30 mouse cellular contexts compared by ENCODE assay signal in the genomic region with DNA sequence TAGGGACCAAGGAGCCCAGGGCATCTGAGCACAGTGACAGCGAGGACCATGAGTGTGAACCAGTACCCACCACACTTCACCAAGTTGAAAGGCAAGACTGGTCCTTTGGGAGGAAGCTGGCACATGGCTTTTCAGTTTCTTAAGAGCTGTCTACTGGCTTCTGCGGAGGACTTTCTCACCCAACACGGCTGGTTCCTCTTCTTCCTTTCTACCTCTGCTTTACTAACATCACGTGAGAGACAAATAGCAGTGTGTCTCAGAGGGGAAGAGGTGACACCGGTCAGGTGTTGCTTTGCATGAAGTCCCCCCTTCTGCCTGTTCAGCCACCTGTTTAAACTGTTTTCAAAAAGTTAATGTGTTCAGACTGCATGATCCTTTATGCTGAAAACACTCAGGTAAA. TPM values are rescaled to one million over a fixed set of nuclear protein-coding genes. Genes with fewer than 3 reads are reported as not detected.
DNase-seq lines count a peak whose midpoint lies in the region; ATAC-seq and TF ChIP-seq lines count a peak whose summit lies in the region.
"Had no signal": no experiment of that assay in that cellular context is flagged by ENCODE, and none has a peak within 500 bp of the region (broad histone marks: within the 10 kb centered on the region; RNA-seq: fewer than 3 reads in every experiment).

No protein-coding gene starts in this region.

- no peak for TF ChIP-seq EP300 in liver, postnatal 0 days (IDR thresholded peaks at IDR 0.05; ENCODE audit: low read depth)

- H3K27me3 ChIP-seq in liver, postnatal 0 days (ENCODE audit: insufficient read depth, low read length) = no peaks in the 10 kb centered on the region
- no peaks in the 10 kb centered on the region for H3K27me3 ChIP-seq in forebrain, embryonic 10.5 days (ENCODE audit: poor library complexity, severe bottlenecking)
- no peaks in the 10 kb centered on the region for H3K27me3 ChIP-seq in midbrain, embryonic 14.5 days (ENCODE audit: control insufficient read depth, insufficient read depth, low read length)
- H3K27me3 ChIP-seq: embryonic facial prominence, embryonic 12.5 days; embryonic facial prominence, embryonic 15.5 days; forebrain, embryonic 12.5 days; forebrain, embryonic 15.5 days; heart, embryonic 13.5 days; Patski had no signal

- no peaks in the 10 kb centered on the region for H3K36me3 ChIP-seq in liver, postnatal 0 days (replicated peaks; ENCODE audit: insufficient read depth, low read length)
- H3K36me3 ChIP-seq in forebrain, embryonic 10.5 days (replicated peaks) = no peaks in the 10 kb centered on the region
- H3K36me3 ChIP-seq in midbrain, embryonic 14.5 days (ENCODE audit: control insufficient read depth, insufficient read depth, low read length) = no peaks in the 10 kb centered on the region
- H3K36me3 ChIP-seq: embryonic facial prominence, embryonic 12.5 days; embryonic facial prominence, embryonic 15.5 days; forebrain, embryonic 12.5 days; forebrain, embryonic 15.5 days; G1E; heart, embryonic 10.5 days had no signal

- WGBS in liver, postnatal 0 days (ENCODE audit: insufficient replicate concordance) = 63% methylated on average over 5 of the region's 5 CpGs
- WGBS in forebrain, embryonic 10.5 days = 93% methylated on average over 5 of the region's 5 CpGs
- WGBS in midbrain, embryonic 14.5 days = 93% methylated on average over 5 of the region's 5 CpGs

- no peaks in the 10 kb centered on the region for H3K9me3 ChIP-seq in liver, postnatal 0 days (ENCODE audit: low read length)
- H3K9me3 ChIP-seq in forebrain, embryonic 10.5 days = no peaks in the 10 kb centered on the region
- no peaks in the 10 kb centered on the region for H3K9me3 ChIP-seq in midbrain, embryonic 14.5 days (ENCODE audit: control insufficient read depth, low read length)
- H3K9me3 ChIP-seq: embryonic facial prominence, embryonic 12.5 days; embryonic facial prominence, embryonic 15.5 days; forebrain, embryonic 12.5 days; forebrain, embryonic 15.5 days; heart, embryonic 10.5 days; heart, embryonic 13.5 days had no signal

- 0 out of 2 replicates have a peak overlapping the region, but pooled peaks have one; percentile 34 for H3K27ac ChIP-seq in liver, postnatal 0 days (ENCODE audit: low read depth)
- H3K27ac ChIP-seq in forebrain, embryonic 10.5 days = no peak overlapping the region
- H3K27ac ChIP-seq in midbrain, embryonic 14.5 days (replicated peaks; ENCODE audit: low read depth, low read length) = no peak overlapping the region
- H3K27ac ChIP-seq: embryonic facial prominence, embryonic 12.5 days; embryonic facial prominence, embryonic 15.5 days; forebrain, embryonic 12.5 days; forebrain, embryonic 15.5 days; heart, adult 2 months; heart, embryonic 10.5 days; heart, embryonic 13.5 days; hindbrain, embryonic 14.5 days; hindbrain, postnatal 0 days had no signal

- peaks cover 37% of the 10 kb centered on the region for H3K4me1 ChIP-seq in liver, postnatal 0 days (ENCODE audit: insufficient read depth)
- H3K4me1 ChIP-seq in forebrain, embryonic 10.5 days = peaks cover 6% of the 10 kb centered on the region
- no peaks in the 10 kb centered on the region for H3K4me1 ChIP-seq in midbrain, embryonic 14.5 days (ENCODE audit: control insufficient read depth, insufficient read depth, low read length)
- H3K4me1 ChIP-seq: embryonic facial prominence, embryonic 15.5 days; forebrain, embryonic 15.5 days had no signal

- ATAC-seq in liver, postnatal 0 days = no peak
- ATAC-seq in neutrophil, adult 5-6 weeks (ENCODE audit: extremely low read depth, insufficient number of reproducible peaks, low FRiP score, poor library complexity, severe bottlenecking) = peak; percentile 60; the same call in 1 of the 2 replicates
- ATAC-seq in midbrain, embryonic 14.5 days (ENCODE audit: low FRiP score, low TSS enrichment) = no peak
- ATAC-seq: forebrain, embryonic 15.5 days; hindbrain, postnatal 0 days; Patski had no signal

- H3K9ac ChIP-seq in liver, postnatal 0 days (replicated peaks) = no peak overlapping the region
- H3K9ac ChIP-seq in midbrain, embryonic 14.5 days (replicated peaks; ENCODE audit: low read length) = no peak overlapping the region
- H3K9ac ChIP-seq: embryonic facial prominence, embryonic 12.5 days; embryonic facial prominence, embryonic 15.5 days; forebrain, embryonic 12.5 days; forebrain, embryonic 15.5 days; heart, embryonic 13.5 days; hindbrain, embryonic 14.5 days had no signal

- no peak overlapping the region for H3K4me3 ChIP-seq in liver, postnatal 0 days (ENCODE audit: low read depth, low read length)
- no peak overlapping the region for H3K4me3 ChIP-seq in forebrain, embryonic 10.5 days
- no peak overlapping the region for H3K4me3 ChIP-seq in midbrain, embryonic 14.5 days (replicated peaks; ENCODE audit: low read depth, low read length)
- H3K4me3 ChIP-seq: embryonic facial prominence, embryonic 12.5 days; embryonic facial prominence, embryonic 15.5 days; forebrain, embryonic 12.5 days; forebrain, embryonic 15.5 days; heart, adult 2 months; heart, embryonic 10.5 days; heart, embryonic 13.5 days had no signal

- DNase-seq in liver, postnatal 0 days = no peak
- no peak for DNase-seq in liver
- peak; percentile 53 to 61 for DNase-seq in spleen, postnatal 36 days (ENCODE audit: low spot score in 2 of 2)
- no peak for DNase-seq in spleen, postnatal 4 days (ENCODE audit: low spot score in 2 of 2)
- DNase-seq in forebrain, embryonic 10.5 days (ENCODE audit: extremely low spot score, low spot score) = no peak
- no peak for DNase-seq in midbrain, embryonic 14.5 days
- DNase-seq: adrenal gland, adult 2 months; adrenal gland, postnatal 14 days; cerebellum, adult 11 months; cerebellum, adult 2 months; cerebellum, adult 9-11 months; cerebellum, postnatal 25 days; gastrocnemius, postnatal 10 days; gastrocnemius, postnatal 36 days; heart, adult 2 months; heart, postnatal 14 days; heart, postnatal 4 days had no signal

- no peak overlapping the region for H3K4me2 ChIP-seq in liver, postnatal 0 days (ENCODE audit: low read depth, low read length)
- H3K4me2 ChIP-seq in midbrain, embryonic 14.5 days (ENCODE audit: low read length) = no peak overlapping the region
- H3K4me2 ChIP-seq: embryonic facial prominence, embryonic 12.5 days; embryonic facial prominence, embryonic 15.5 days; forebrain, embryonic 12.5 days; forebrain, embryonic 15.5 days; heart, embryonic 13.5 days; hindbrain, embryonic 14.5 days had no signal

- TF ChIP-seq CTCF in liver, postnatal 0 days (IDR thresholded peaks at IDR 0.05; ENCODE audit: low read depth) = no peak

RNA-seq across cellular contexts. Expression of a gene that starts 22.3 kb away (rescaled TPM):
- 0.05 TPM in 1 of 2 replicates, not detected in the other for polyA plus RNA-seq in liver, postnatal 0 days (2015; fragmentation: Nextera tagmentation; extraction: Ambion mirVana)
- 0.25 TPM in 1 of 2 replicates, not detected in the other for total RNA-seq in neutrophil, adult 5-6 weeks (2017)
- 0.16 and 0.20 TPM in 2 replicates for polyA plus RNA-seq in forebrain, embryonic 10.5 days (2016; fragmentation: Nextera tagmentation; extraction: Ambion mirVana)
- 0.13 TPM in 1 of 2 replicates, not detected in the other for polyA plus RNA-seq in midbrain, embryonic 14.5 days (2014; fragmentation: Nextera tagmentation; extraction: Ambion mirVana)
- total RNA-seq: adrenal gland, adult 2 months; adrenal gland, postnatal 14 days; common myeloid progenitor, adult 5-6 weeks; gastrocnemius, postnatal 36 days; granulocyte monocyte progenitor cell, adult 5-6 weeks; heart, adult 2 months; heart, postnatal 14 days; hindbrain, postnatal 0 days had no signal
- polyA plus RNA-seq: cerebellum, adult 2 months; G1E; Patski had no signal

Comparison
In these comparisons a context has a peak if more than half of its experiments do, and no peak if none do; other contexts are left out.
1. DNase-seq: peak in spleen, postnatal 36 days (2 of 2); none in liver, postnatal 0 days (single experiment), liver (single experiment), spleen, postnatal 4 days (0 of 2), forebrain, embryonic 10.5 days (single experiment) and midbrain, embryonic 14.5 days (single experiment).